Mouse (Mus musculus) neural tube, embryonic 14.5 days (tissue): ENCODE results near the gene Slc4a4. TPM values are rescaled to one million over a fixed set of nuclear protein-coding genes. Genes with fewer than 3 reads are reported as not detected.

Source experiments
- ATAC-seq: fragments of 200-750 bp; cut with Nextera tagmentation; 2 replicates; pipeline ENCODE4 v1.8.0; 2017; ENCODE audit warnings: low read depth, mild to moderate bottlenecking, moderate TSS enrichment, moderate library complexity
- H3K27ac ChIP-seq: fragments of 300-500 bp; sonication (generic); 2 replicates; pipeline ENCODE4 v1.5.1; 2014; ENCODE audit warnings: low read depth, mild to moderate bottlenecking, control low read depth, low read length, moderate library complexity, mixed read lengths
- H3K27me3 ChIP-seq: fragments of 300-500 bp; sonication (generic); 2 replicates; pipeline ENCODE4 v1.6.1; 2014; ENCODE audit warnings: low read length; ENCODE audit not compliant: control insufficient read depth, insufficient read depth
- H3K36me3 ChIP-seq: fragments of 300-500 bp; sonication (generic); 2 replicates; pipeline ENCODE4 v1.6.1; 2014; ENCODE audit warnings: low read length, mixed read lengths; ENCODE audit not compliant: control insufficient read depth, insufficient read depth
- H3K4me1 ChIP-seq: fragments of 300-500 bp; sonication (generic); 2 replicates; pipeline ENCODE4 v1.6.1; 2014; ENCODE audit warnings: low read length; ENCODE audit not compliant: control insufficient read depth, insufficient read depth
- H3K4me2 ChIP-seq: fragments of 300-500 bp; sonication (generic); 2 replicates; pipeline ENCODE4 v1.6.1; 2014; ENCODE audit warnings: mild to moderate bottlenecking, low read depth, low read length, control low read depth
- H3K4me3 ChIP-seq: fragments of 300-500 bp; sonication (generic); 2 replicates; pipeline ENCODE4 v1.5.1; 2014; ENCODE audit warnings: low read depth, low read length, control low read depth, mixed read lengths
- H3K9ac ChIP-seq: fragments of 300-500 bp; sonication (generic); replicated peaks from 2 replicates; pipeline ENCODE4 v1.6.1; 2014; ENCODE audit warnings: low read depth, mild to moderate bottlenecking, control low read depth, low read length, mixed read lengths
- H3K9me3 ChIP-seq: fragments of 300-500 bp; sonication (generic); 2 replicates; pipeline ENCODE4 v1.6.1; 2016; ENCODE audit warnings: low read length; ENCODE audit not compliant: control insufficient read depth
- WGBS: fragments of 180-500 bp; shearing (Covaris S2); extraction: QIAGEN DNeasy Blood & Tissue Kit; methylation state at CpG from one replicate; pipeline ENCODE4 v1.1.7; 2014; 5-methylcytosine and 5-hydroxymethylcytosine counted together
- polyA plus RNA-seq: library from polyadenylated mRNA; unstranded; fragments of >200 nt; fragmentation: Nextera tagmentation; extraction: Ambion mirVana; gene quantifications from 2 replicates; pipeline ENCODE4 v1.2.1, GENCODE M21; 2014

The Slc4a4 gene
- polyA plus RNA-seq, 1 experiment from 2014 or later, result 15.8 TPM

DNA sequence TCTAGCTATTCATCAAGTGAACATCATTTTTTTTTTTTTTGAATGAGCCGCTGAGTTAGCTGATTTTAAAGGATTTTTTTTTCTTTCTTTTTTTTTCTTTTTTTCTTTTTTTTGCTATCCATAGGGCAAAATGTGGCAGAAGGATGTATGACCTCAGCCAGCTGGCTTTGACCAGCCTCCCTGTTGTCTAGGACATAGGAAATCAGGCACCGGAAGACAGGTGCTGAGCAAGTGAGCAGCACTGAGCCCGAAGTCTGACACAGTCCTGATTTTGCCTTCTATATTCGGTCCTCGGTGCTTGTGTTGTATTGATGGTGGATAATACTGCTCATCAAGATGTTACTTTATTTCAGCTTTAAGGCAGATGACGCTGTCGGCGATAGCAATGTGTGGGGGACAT is 109.6 kb downstream of the Slc4a4 start:
- Histone ChIP-seq H3K4me2 (no peak overlapping the region), H3K4me1 (no peaks in the 10 kb centered on the region), H3K36me3 (no peaks in the 10 kb centered on the region), H3K27ac (no peak overlapping the region), H3K4me3 (no peak overlapping the region), H3K9me3 (no peaks in the 10 kb centered on the region), H3K9ac (no peak overlapping the region), H3K27me3 (no peaks in the 10 kb centered on the region)
- 98% methylated on average over 8 of the region's 8 CpGs for WGBS
- no peak for ATAC-seq

DNA sequence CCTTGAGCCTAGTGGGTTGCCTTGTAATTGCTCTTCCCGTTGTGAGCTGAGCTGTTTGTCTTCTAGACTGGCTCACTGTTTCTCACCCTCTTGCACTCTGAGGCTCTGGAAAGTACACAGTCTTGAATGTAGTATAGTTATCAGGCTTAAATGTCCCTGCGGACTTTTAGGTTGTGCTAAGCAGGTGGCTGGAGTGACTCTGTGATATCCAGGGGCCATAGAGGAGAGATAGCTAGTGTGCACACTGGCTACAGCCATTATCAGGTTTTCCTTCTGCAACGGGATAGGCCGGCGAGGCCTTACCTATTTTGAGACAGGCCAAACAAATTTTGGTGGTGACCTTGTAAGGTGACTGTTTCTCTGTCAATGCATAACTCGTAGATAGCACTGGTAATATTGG is 110.7 kb downstream of the Slc4a4 start:
- Histone ChIP-seq H3K27me3 (no peaks in the 10 kb centered on the region), H3K4me2 (no peak overlapping the region), H3K4me3 (no peak overlapping the region), H3K9me3 (no peaks in the 10 kb centered on the region), H3K4me1 (no peaks in the 10 kb centered on the region), H3K27ac (no peak overlapping the region), H3K36me3 (no peaks in the 10 kb centered on the region), H3K9ac (no peak overlapping the region)
- ATAC-seq, result no peak
- 93% methylated on average over 6 of the region's 6 CpGs for WGBS

GRCm38 (mm10) chr5:88999793-89000192 is 113.2 kb downstream of the Slc4a4 start:
- Histone ChIP-seq H3K4me2 (no peak overlapping the region), H3K36me3 (no peaks in the 10 kb centered on the region), H3K9me3 (no peaks in the 10 kb centered on the region), H3K9ac (no peak overlapping the region), H3K4me1 (no peaks in the 10 kb centered on the region), H3K4me3 (no peak overlapping the region), H3K27ac (no peak overlapping the region), H3K27me3 (no peaks in the 10 kb centered on the region)
- no peak for ATAC-seq
- WGBS, result 93% methylated on average over 6 of the region's 6 CpGs

DNA sequence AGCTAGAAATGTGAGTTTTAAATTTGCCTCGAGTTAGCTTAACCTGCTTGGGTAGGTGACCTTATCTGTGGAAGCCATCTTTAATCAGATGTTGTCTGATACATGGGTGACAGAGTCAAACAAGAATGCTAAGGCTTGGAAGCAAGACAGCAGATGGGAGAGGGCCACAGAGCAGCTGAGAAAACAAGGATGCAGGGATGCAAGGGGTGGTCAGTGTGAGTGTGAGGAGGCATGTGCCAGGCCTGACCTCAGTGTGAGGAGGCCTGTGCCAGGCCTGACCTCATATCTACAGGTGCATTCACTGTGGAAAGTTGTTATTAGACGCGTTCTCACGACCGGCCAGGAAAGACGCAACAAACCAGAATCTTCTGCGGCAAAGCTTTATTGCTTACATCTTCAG is 114.0 kb downstream of the Slc4a4 start:
- H3K4me2 ChIP-seq, result no peak overlapping the region
- H3K27me3 ChIP-seq, result no peaks in the 10 kb centered on the region
- 96% methylated on average over 7 of the region's 7 CpGs for WGBS
- no peak overlapping the region for H3K27ac ChIP-seq
- no peaks in the 10 kb centered on the region for H3K36me3 ChIP-seq
- H3K4me3 ChIP-seq, result no peak overlapping the region
- no peaks in the 10 kb centered on the region for H3K4me1 ChIP-seq
- H3K9me3 ChIP-seq, result no peaks in the 10 kb centered on the region
- ATAC-seq, result no peak
- no peak overlapping the region for H3K9ac ChIP-seq

- Histone ChIP-seq H3K4me2 (no peak overlapping the region), H3K4me3 (no peak overlapping the region), H3K36me3 (no peaks in the 10 kb centered on the region), H3K9ac (no peak overlapping the region), H3K27ac (no peak overlapping the region), H3K4me1 (no peaks in the 10 kb centered on the region), H3K27me3 (no peaks in the 10 kb centered on the region), H3K9me3 (no peaks in the 10 kb centered on the region)
- ATAC-seq, result no peak
- WGBS, result 62% methylated on average over 5 of the region's 5 CpGs
Measured at GRCm38 (mm10) chr5:89010116-89010515, 123.5 kb downstream of the Slc4a4 start.

- no peak overlapping the region for H3K27ac ChIP-seq
- WGBS, result 84% methylated on average over 3 of the region's 3 CpGs
- H3K27me3 ChIP-seq, result no peaks in the 10 kb centered on the region
- no peak overlapping the region for H3K9ac ChIP-seq
- no peak overlapping the region for H3K4me2 ChIP-seq
- no peak for ATAC-seq
- no peaks in the 10 kb centered on the region for H3K4me1 ChIP-seq
- no peaks in the 10 kb centered on the region for H3K9me3 ChIP-seq
- no peaks in the 10 kb centered on the region for H3K36me3 ChIP-seq
- no peak overlapping the region for H3K4me3 ChIP-seq
Measured at GRCm38 (mm10) chr5:89012456-89012855, 125.8 kb downstream of the Slc4a4 start.

DNA sequence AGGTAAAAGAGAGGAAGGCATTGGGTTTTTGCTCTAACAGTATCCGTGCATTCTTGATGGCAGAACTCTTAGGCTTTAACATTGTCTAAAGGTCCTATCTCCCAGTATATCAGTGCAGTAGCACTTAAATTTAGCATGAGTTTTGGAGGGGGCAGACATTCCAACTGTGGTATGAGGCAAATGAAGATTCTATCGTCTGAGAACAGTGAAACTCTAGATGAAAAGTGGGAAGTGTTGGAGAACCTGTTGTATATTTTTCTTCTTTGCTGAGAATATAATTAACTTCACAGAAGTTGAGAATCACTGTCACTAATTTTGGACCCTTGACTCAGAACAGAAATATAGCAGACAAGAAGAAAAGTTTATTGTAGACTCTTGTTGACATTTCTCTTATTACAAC is 128.2 kb downstream of the Slc4a4 start:
- no peaks in the 10 kb centered on the region for H3K9me3 ChIP-seq
- no peak overlapping the region for H3K27ac ChIP-seq
- H3K4me1 ChIP-seq, result no peaks in the 10 kb centered on the region
- no peak overlapping the region for H3K4me2 ChIP-seq
- no peak overlapping the region for H3K9ac ChIP-seq
- H3K27me3 ChIP-seq, result no peaks in the 10 kb centered on the region
- 90% methylated on average over 2 of the region's 2 CpGs for WGBS
- no peak for ATAC-seq
- no peaks in the 10 kb centered on the region for H3K36me3 ChIP-seq
- H3K4me3 ChIP-seq, result no peak overlapping the region

DNA sequence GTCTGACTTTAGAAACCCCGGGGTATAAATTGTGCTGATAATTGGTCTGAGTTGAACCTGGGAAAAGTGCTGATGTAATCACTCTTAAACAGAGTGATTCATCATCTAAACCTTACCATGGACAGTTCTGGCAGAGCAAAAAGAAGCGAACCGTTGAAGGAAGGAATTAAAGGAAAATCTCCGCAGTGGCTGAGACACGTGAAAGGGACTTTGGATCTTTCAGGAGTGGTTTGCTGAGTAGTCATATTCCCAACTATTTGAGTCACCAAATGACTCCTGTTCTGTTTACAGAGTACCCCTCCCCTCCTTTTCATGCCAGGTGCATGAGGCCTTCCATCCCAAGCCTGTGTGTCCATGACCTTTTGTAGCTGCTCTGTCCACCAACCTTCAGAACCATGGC is 129.3 kb downstream of the Slc4a4 start:
- Histone ChIP-seq H3K27me3 (no peaks in the 10 kb centered on the region), H3K4me3 (no peak overlapping the region), H3K27ac (no peak overlapping the region), H3K9ac (no peak overlapping the region), H3K9me3 (no peaks in the 10 kb centered on the region), H3K4me2 (no peak overlapping the region), H3K36me3 (no peaks in the 10 kb centered on the region), H3K4me1 (no peaks in the 10 kb centered on the region)
- no peak for ATAC-seq
- 77% methylated on average over 5 of the region's 5 CpGs for WGBS

- WGBS, result 71% methylated on average over 6 of the region's 6 CpGs
- Histone ChIP-seq H3K9ac (no peak overlapping the region), H3K27me3 (no peaks in the 10 kb centered on the region), H3K4me3 (no peak overlapping the region), H3K4me1 (no peaks in the 10 kb centered on the region), H3K36me3 (no peaks in the 10 kb centered on the region), H3K4me2 (no peak overlapping the region), H3K9me3 (no peaks in the 10 kb centered on the region), H3K27ac (no peak overlapping the region)
- no peak for ATAC-seq
Measured at GRCm38 (mm10) chr5:89018537-89018936, 131.9 kb downstream of the Slc4a4 start.

GRCm38 (mm10) chr5:89024413-89024812 is 137.8 kb downstream of the Slc4a4 start:
- Histone ChIP-seq H3K27me3 (no peaks in the 10 kb centered on the region), H3K36me3 (no peaks in the 10 kb centered on the region), H3K4me3 (no peak overlapping the region), H3K9ac (no peak overlapping the region), H3K4me1 (no peaks in the 10 kb centered on the region), H3K9me3 (no peaks in the 10 kb centered on the region), H3K27ac (no peak overlapping the region), H3K4me2 (no peak overlapping the region)
- no peak for ATAC-seq
- 87% methylated on average over 4 of the region's 4 CpGs for WGBS
